In genomic region chr2:74704393-74704998, GRCm38 (mm10) we compare ENCODE assay signal across 8 mouse cellular contexts. TPM values are rescaled to one million over a fixed set of nuclear protein-coding genes. Genes with fewer than 3 reads are reported as not detected.
DNase-seq lines count a peak whose midpoint lies in the region; ATAC-seq and TF ChIP-seq lines count a peak whose summit lies in the region.

Gene Hoxd8, plus strand, starts transcription at chr2:74704615.

- no peak within 1 kb of the TSS for H3K27ac ChIP-seq in ES-Bruce4 (ENCODE audit: insufficient read depth, low read length)
- H3K27ac ChIP-seq in gastrocnemius, adult 2 months = peak within 1 kb of the TSS; percentile 94
- H3K27ac ChIP-seq in kidney, embryonic 14.5 days (ENCODE audit: low read depth, low read length) = peak within 1 kb of the TSS; percentile 100
- no peak within 1 kb of the TSS for H3K27ac ChIP-seq in midbrain, embryonic 16.5 days (ENCODE audit: low read length)

- H3K4me1 ChIP-seq in ES-Bruce4 (ENCODE audit: control insufficient read depth, insufficient read depth, low read length) = no peaks in the 10 kb centered on the region
- peaks cover 33% of the 10 kb centered on the region; the same call in 1 of the 2 replicates for H3K4me1 ChIP-seq in kidney, embryonic 14.5 days (ENCODE audit: control insufficient read depth, insufficient read depth, low read length)
- peaks cover 7% of the 10 kb centered on the region for H3K4me1 ChIP-seq in midbrain, embryonic 16.5 days (ENCODE audit: control insufficient read depth, insufficient read depth, low read length)

- peak within 1 kb of the TSS; percentile 61 for H3K4me3 ChIP-seq in ES-Bruce4 (ENCODE audit: low read depth, low read length)
- H3K4me3 ChIP-seq in gastrocnemius, adult 2 months = peak within 1 kb of the TSS; percentile 84
- peak within 1 kb of the TSS; percentile 79 for H3K4me3 ChIP-seq in kidney, embryonic 14.5 days (ENCODE audit: low read length)
- peak within 1 kb of the TSS; percentile 17 for H3K4me3 ChIP-seq in midbrain, embryonic 16.5 days (ENCODE audit: low read depth, low read length)

- no peak for TF ChIP-seq EP300 in ES-Bruce4 (IDR thresholded peaks at IDR 0.05; ENCODE audit: insufficient read depth, low read depth, low read length)

- TF ChIP-seq CTCF in ES-Bruce4 (IDR thresholded peaks at IDR 0.05; ENCODE audit: low read depth, low read length) = no peak
- no peak; the same call in 1 of the 2 replicates for TF ChIP-seq CTCF in gastrocnemius, adult 2 months (IDR thresholded peaks at IDR 0.05)

- no peaks in the 10 kb centered on the region for H3K9me3 ChIP-seq in ES-Bruce4 (replicated peaks; ENCODE audit: control insufficient read depth, insufficient read depth, low read length, poor library complexity, severe bottlenecking)
- no peaks in the 10 kb centered on the region for H3K9me3 ChIP-seq in kidney, embryonic 14.5 days (ENCODE audit: control insufficient read depth, low read length)
- H3K9me3 ChIP-seq in midbrain, embryonic 16.5 days (replicated peaks; ENCODE audit: control insufficient read depth, low read length, poor library complexity, severe bottlenecking) = no peaks in the 10 kb centered on the region

- H3K9ac ChIP-seq in ES-Bruce4 (ENCODE audit: low read depth, poor library complexity, severe bottlenecking) = peak within 1 kb of the TSS; percentile 97
- peak within 1 kb of the TSS; percentile 100 for H3K9ac ChIP-seq in kidney, embryonic 14.5 days (ENCODE audit: low read depth, low read length)
- no peak within 1 kb of the TSS for H3K9ac ChIP-seq in midbrain, embryonic 16.5 days (ENCODE audit: low read depth, low read length)

- H3K36me3 ChIP-seq in ES-Bruce4 (ENCODE audit: control insufficient read depth, insufficient read depth, low read length, poor library complexity, severe bottlenecking) = no peaks in the 10 kb centered on the region
- no peaks in the 10 kb centered on the region for H3K36me3 ChIP-seq in kidney, embryonic 14.5 days (ENCODE audit: control insufficient read depth, insufficient read depth, low read length)
- no peaks in the 10 kb centered on the region for H3K36me3 ChIP-seq in midbrain, embryonic 16.5 days (ENCODE audit: control insufficient read depth, insufficient read depth, low read length)

- peak within 1 kb of the TSS; percentile 56 for H3K4me2 ChIP-seq in kidney, embryonic 14.5 days (replicated peaks; ENCODE audit: low read depth, low read length)
- H3K4me2 ChIP-seq in midbrain, embryonic 16.5 days (ENCODE audit: low read length) = peak within 1 kb of the TSS; percentile 46

- H3K27me3 ChIP-seq in ES-Bruce4 (ENCODE audit: control insufficient read depth, insufficient read depth, low read length, poor library complexity, severe bottlenecking) = peaks cover 56% of the 10 kb centered on the region
- no peaks in the 10 kb centered on the region for H3K27me3 ChIP-seq in kidney, embryonic 14.5 days (ENCODE audit: control insufficient read depth, insufficient read depth, low read length)
- H3K27me3 ChIP-seq in midbrain, embryonic 16.5 days (ENCODE audit: control insufficient read depth, insufficient read depth, low read depth, low read length) = peaks cover 68% of the 10 kb centered on the region

- no peak for TF ChIP-seq POLR2A in ES-Bruce4 (IDR thresholded peaks at IDR 0.05; ENCODE audit: insufficient read depth, low read length)

- 1% methylated on average over 47 of the region's 52 CpGs for WGBS in kidney, embryonic 14.5 days
- WGBS in midbrain, embryonic 16.5 days = under 1% methylated on average over 35 of the region's 52 CpGs

- intact Hi-C loops in gastrocnemius, adult 2 months (cut with DNase I) = loop anchor here (5.0 kb wide), 4 partner anchors 258 to 888 kb away; no protein-coding TSS in a partner anchor

- peak; percentile 65 for ATAC-seq in kidney, embryonic 14.5 days (ENCODE audit: low FRiP score, low TSS enrichment)
- no peak for ATAC-seq in midbrain, embryonic 16.5 days
- no peak for ATAC-seq in erythroid progenitor cell, adult 5-6 weeks (replicated peaks; ENCODE audit: low FRiP score, poor library complexity, severe bottlenecking)
- ATAC-seq in erythroblast, adult 5-6 weeks (replicated peaks; ENCODE audit: low FRiP score, poor library complexity, severe bottlenecking) = no peak

- peak; percentile 77 for DNase-seq in adipocyte (ENCODE audit: low spot score)
- peak; percentile 90 for DNase-seq in gastrocnemius, adult 2 months
- DNase-seq in spleen, postnatal 36 days (ENCODE audit: low spot score in 2 of 2) = no peak

RNA-seq across cellular contexts. Expression of gene Hoxd8, which starts in this region (rescaled TPM):
- 0.76 and 2.1 TPM in 2 replicates for polyA plus RNA-seq in ES-Bruce4 (2011; ENCODE audit: insufficient read depth, insufficient read length, low read depth, missing spikeins)
- total RNA-seq in gastrocnemius, adult 2 months (2021) = 10 to 100 TPM; 39.3 to 49.0 TPM
- 45.0 and 45.2 TPM in 2 replicates for polyA plus RNA-seq in kidney, embryonic 14.5 days (2014; fragmentation: Nextera tagmentation; extraction: Ambion mirVana)
- polyA plus RNA-seq in midbrain, embryonic 16.5 days (2015; fragmentation: Nextera tagmentation; extraction: Ambion mirVana) = not detected in 2 replicates
- total RNA-seq in erythroid progenitor cell, adult 5-6 weeks (2015; ENCODE audit: low replicate concordance) = not detected in 2 replicates
- total RNA-seq in erythroid progenitor cell, adult 5-6 weeks (2017; ENCODE audit: low replicate concordance) = not detected in 2 replicates
- not detected in 2 replicates for total RNA-seq in erythroblast, adult 5-6 weeks (2015; ENCODE audit: low replicate concordance)
- total RNA-seq in erythroblast, adult 5-6 weeks (2017; ENCODE audit: low replicate concordance) = not detected in 2 replicates

Comparison
In these comparisons a context has a peak if more than half of its experiments do, and no peak if none do; other contexts are left out.
1. RNA of gene Hoxd8 (total RNA-seq): 39.3 to 49.0 TPM in gastrocnemius, adult 2 months; not detected in erythroid progenitor cell, adult 5-6 weeks and not detected in erythroblast, adult 5-6 weeks; every median in the first group is over 10 times any median in the second.
2. RNA of gene Hoxd8 (polyA plus RNA-seq): 45.0 to 45.2 TPM in kidney, embryonic 14.5 days; 0.76 to 2.1 TPM in ES-Bruce4 and not detected in midbrain, embryonic 16.5 days; every median in the first group is over 10 times any median in the second.
3. H3K27ac ChIP-seq: peak in gastrocnemius, adult 2 months (single experiment) and kidney, embryonic 14.5 days (single experiment); none in ES-Bruce4 (single experiment) and midbrain, embryonic 16.5 days (single experiment).
4. H3K4me3 ChIP-seq: peak in every context shown above with its lines; median percentile 84 in gastrocnemius, adult 2 months; 79 in kidney, embryonic 14.5 days; 61 in ES-Bruce4; 17 in midbrain, embryonic 16.5 days.
5. DNase-seq: peak in adipocyte (single experiment) and gastrocnemius, adult 2 months (single experiment); none in spleen, postnatal 36 days (0 of 2).